Mouse (Mus musculus): Measurements from ENCODE around the gene Saal1. TPM values are rescaled to one million over a fixed set of nuclear protein-coding genes. Genes with fewer than 3 reads are reported as not detected.
A peak's percentile ranks its signal among the peaks of the same experiment; 100 is the strongest.
"Not testable (repeated sequence)": the region's sequence is repeated elsewhere in the genome, so short reads cannot be mapped to it uniquely, and the experiment has no call there.

The Saal1 gene
- polyA plus RNA-seq (2014; fragmentation: Nextera tagmentation; extraction: Ambion mirVana), result 24.4 and 25.2 TPM in 2 replicates

- H3K4me2 ChIP-seq (ENCODE audit: low read length), result peak within 1 kb of the TSS; percentile 49
- no peaks in the 10 kb centered on the region for H3K27me3 ChIP-seq (replicated peaks; ENCODE audit: control insufficient read depth, insufficient read depth, low read length)
- peaks cover 25% of the 10 kb centered on the region for H3K36me3 ChIP-seq (ENCODE audit: control insufficient read depth, insufficient read depth, low read length)
- peak; percentile 98 for ATAC-seq
- no peaks in the 10 kb centered on the region for H3K9me3 ChIP-seq (replicated peaks; ENCODE audit: control insufficient read depth, low read length)
- H3K27ac ChIP-seq (ENCODE audit: low read depth, low read length), result peak within 1 kb of the TSS; percentile 76
- peaks cover 5% of the 10 kb centered on the region; the same call in 1 of the 2 replicates for H3K4me1 ChIP-seq (ENCODE audit: control insufficient read depth, insufficient read depth, low read length)
- peak; percentile 93 for DNase-seq (ENCODE audit: low spot score)
- under 1% methylated on average over 37 of the region's 38 CpGs for WGBS
- peak within 1 kb of the TSS; percentile 95 for H3K9ac ChIP-seq (ENCODE audit: low read length)
- peak within 1 kb of the TSS; percentile 85 for H3K4me3 ChIP-seq (ENCODE audit: low read depth, low read length)
These were observed at the start of gene Saal1 for GRCm38 (mm10) chr7:46710390-46710844. Saal1 (minus strand) TSS chr7:46710680.

- H3K36me3 ChIP-seq (ENCODE audit: control insufficient read depth, insufficient read depth, low read length), result no peaks in the 10 kb centered on the region
- no peaks in the 10 kb centered on the region for H3K27me3 ChIP-seq (replicated peaks; ENCODE audit: control insufficient read depth, insufficient read depth, low read length)
- H3K4me1 ChIP-seq (ENCODE audit: control insufficient read depth, insufficient read depth, low read length), result no peaks in the 10 kb centered on the region
- no peak within 1 kb of the TSS for H3K4me2 ChIP-seq (ENCODE audit: low read length)
- WGBS, result 74% methylated on average over 3 of the region's 3 CpGs
- H3K4me3 ChIP-seq (ENCODE audit: low read depth, low read length), result no peak within 1 kb of the TSS
- H3K27ac ChIP-seq (ENCODE audit: low read depth, low read length), result no peak within 1 kb of the TSS
- H3K9me3 ChIP-seq (replicated peaks; ENCODE audit: control insufficient read depth, low read length), result no peaks in the 10 kb centered on the region
- H3K9ac ChIP-seq (ENCODE audit: low read length), result no peak within 1 kb of the TSS
- no peak for ATAC-seq
- DNase-seq (ENCODE audit: low spot score), result no peak
These were observed 41.0 kb upstream of the Saal1 start, which contains the start of gene Saa2 for GRCm38 (mm10) chr7:46751490-46751889. Saa2 (plus strand) TSS chr7:46751790.

GRCm38 (mm10) chr7:46748459-46748858 lies 38.0 kb upstream of the Saal1 start:
- Histone ChIP-seq H3K4me1 (ENCODE audit: control insufficient read depth, insufficient read depth, low read length) (no peaks in the 10 kb centered on the region), H3K27ac (ENCODE audit: low read depth, low read length) (no peak overlapping the region), H3K27me3 (replicated peaks; ENCODE audit: control insufficient read depth, insufficient read depth, low read length) (no peaks in the 10 kb centered on the region), H3K9me3 (replicated peaks; ENCODE audit: control insufficient read depth, low read length) (no peaks in the 10 kb centered on the region), H3K9ac (ENCODE audit: low read length) (no peak overlapping the region), H3K4me2 (ENCODE audit: low read length) (no peak overlapping the region), H3K36me3 (ENCODE audit: control insufficient read depth, insufficient read depth, low read length) (no peaks in the 10 kb centered on the region), H3K4me3 (ENCODE audit: low read depth, low read length) (no peak overlapping the region)
- ATAC-seq (no peak), DNase-seq (ENCODE audit: low spot score) (no peak)
- 35% methylated on average over 3 of the region's 3 CpGs for WGBS

DNA sequence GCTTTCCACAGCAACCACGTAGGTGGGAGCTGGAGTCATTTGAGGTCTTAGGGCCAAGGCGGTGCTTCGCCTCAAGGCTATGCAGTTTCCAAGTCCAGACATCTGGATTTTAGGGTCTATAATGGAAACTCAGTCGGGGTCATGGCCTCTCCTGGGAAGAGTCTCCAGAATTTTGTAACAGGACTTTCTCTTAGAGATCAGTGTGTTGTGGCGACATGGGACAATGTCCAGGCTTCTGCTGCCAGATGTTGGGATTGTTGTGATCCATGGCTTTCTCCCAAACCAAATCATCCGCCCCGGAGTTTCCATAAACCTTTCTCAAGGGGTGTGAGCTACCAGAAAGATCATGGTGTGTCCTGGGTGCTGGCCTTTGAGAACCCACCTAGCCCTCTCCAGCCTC lies 35.9 kb upstream of the Saal1 start:
- WGBS, result 95% methylated on average over 7 of the region's 7 CpGs
- Histone ChIP-seq H3K9ac (ENCODE audit: low read length) (no peak overlapping the region), H3K9me3 (replicated peaks; ENCODE audit: control insufficient read depth, low read length) (no peaks in the 10 kb centered on the region), H3K4me1 (ENCODE audit: control insufficient read depth, insufficient read depth, low read length) (no peaks in the 10 kb centered on the region), H3K4me3 (ENCODE audit: low read depth, low read length) (no peak overlapping the region), H3K27ac (ENCODE audit: low read depth, low read length) (no peak overlapping the region), H3K4me2 (ENCODE audit: low read length) (no peak overlapping the region), H3K36me3 (ENCODE audit: control insufficient read depth, insufficient read depth, low read length) (no peaks in the 10 kb centered on the region), H3K27me3 (replicated peaks; ENCODE audit: control insufficient read depth, insufficient read depth, low read length) (no peaks in the 10 kb centered on the region)
- ATAC-seq (no peak), DNase-seq (ENCODE audit: low spot score) (no peak)

GRCm38 (mm10) chr7:46745816-46746215 lies 35.3 kb upstream of the Saal1 start:
- H3K27me3 ChIP-seq (replicated peaks; ENCODE audit: control insufficient read depth, insufficient read depth, low read length), result no peaks in the 10 kb centered on the region
- no peak overlapping the region for H3K9ac ChIP-seq (ENCODE audit: low read length)
- no peaks in the 10 kb centered on the region for H3K9me3 ChIP-seq (replicated peaks; ENCODE audit: control insufficient read depth, low read length)
- no peak for DNase-seq (ENCODE audit: low spot score)
- WGBS, result 84% methylated on average over 3 of the region's 3 CpGs
- no peak overlapping the region for H3K4me3 ChIP-seq (ENCODE audit: low read depth, low read length)
- H3K4me1 ChIP-seq (ENCODE audit: control insufficient read depth, insufficient read depth, low read length), result no peaks in the 10 kb centered on the region
- ATAC-seq, result no peak
- no peaks in the 10 kb centered on the region for H3K36me3 ChIP-seq (ENCODE audit: control insufficient read depth, insufficient read depth, low read length)
- H3K27ac ChIP-seq (ENCODE audit: low read depth, low read length), result no peak overlapping the region
- no peak overlapping the region for H3K4me2 ChIP-seq (ENCODE audit: low read length)

DNA sequence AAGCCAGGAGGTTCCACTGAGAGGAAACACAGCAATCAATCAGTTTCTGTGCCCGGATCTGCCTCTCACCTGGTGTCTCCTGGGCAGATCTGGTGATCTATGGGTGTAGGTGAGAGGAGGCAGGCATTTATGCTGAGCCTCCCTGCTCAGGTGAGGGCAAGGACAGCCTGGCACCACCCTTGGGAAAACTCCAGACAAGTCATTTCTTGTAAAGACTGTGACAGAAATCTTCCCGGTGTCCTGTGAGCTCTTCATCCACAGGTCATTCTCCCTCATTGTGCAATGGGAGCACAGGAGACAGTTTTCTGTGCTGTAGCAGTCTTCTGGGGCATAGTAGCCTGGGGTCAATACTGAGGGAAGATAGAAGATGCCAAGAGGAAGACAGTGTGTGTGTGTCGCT lies 32.4 kb upstream of the Saal1 start, which contains the start of gene Saa1:
Gene Saa1 (minus strand): TSS at position 101 of the 400 bp plus-strand sequence.
- not testable (repeated sequence) for H3K9ac ChIP-seq (ENCODE audit: low read length); H3K27ac ChIP-seq (ENCODE audit: low read depth, low read length); H3K4me1 ChIP-seq (ENCODE audit: control insufficient read depth, insufficient read depth, low read length); H3K4me2 ChIP-seq (ENCODE audit: low read length); ATAC-seq; H3K9me3 ChIP-seq (replicated peaks; ENCODE audit: control insufficient read depth, low read length); H3K4me3 ChIP-seq (ENCODE audit: low read depth, low read length); H3K27me3 ChIP-seq (replicated peaks; ENCODE audit: control insufficient read depth, insufficient read depth, low read length); DNase-seq (ENCODE audit: low spot score); H3K36me3 ChIP-seq (ENCODE audit: control insufficient read depth, insufficient read depth, low read length)
- WGBS, result 86% methylated on average over 2 of the region's 3 CpGs

- not testable (repeated sequence) for H3K27ac ChIP-seq (ENCODE audit: low read depth, low read length); H3K27me3 ChIP-seq (replicated peaks; ENCODE audit: control insufficient read depth, insufficient read depth, low read length); DNase-seq (ENCODE audit: low spot score); H3K4me1 ChIP-seq (ENCODE audit: control insufficient read depth, insufficient read depth, low read length); H3K36me3 ChIP-seq (ENCODE audit: control insufficient read depth, insufficient read depth, low read length); H3K4me2 ChIP-seq (ENCODE audit: low read length); H3K9ac ChIP-seq (ENCODE audit: low read length); ATAC-seq; H3K4me3 ChIP-seq (ENCODE audit: low read depth, low read length); H3K9me3 ChIP-seq (replicated peaks; ENCODE audit: control insufficient read depth, low read length)
- WGBS, result 75% methylated on average over 5 of the region's 5 CpGs
These were observed 29.6 kb upstream of the Saal1 start for GRCm38 (mm10) chr7:46740041-46740440.

DNA sequence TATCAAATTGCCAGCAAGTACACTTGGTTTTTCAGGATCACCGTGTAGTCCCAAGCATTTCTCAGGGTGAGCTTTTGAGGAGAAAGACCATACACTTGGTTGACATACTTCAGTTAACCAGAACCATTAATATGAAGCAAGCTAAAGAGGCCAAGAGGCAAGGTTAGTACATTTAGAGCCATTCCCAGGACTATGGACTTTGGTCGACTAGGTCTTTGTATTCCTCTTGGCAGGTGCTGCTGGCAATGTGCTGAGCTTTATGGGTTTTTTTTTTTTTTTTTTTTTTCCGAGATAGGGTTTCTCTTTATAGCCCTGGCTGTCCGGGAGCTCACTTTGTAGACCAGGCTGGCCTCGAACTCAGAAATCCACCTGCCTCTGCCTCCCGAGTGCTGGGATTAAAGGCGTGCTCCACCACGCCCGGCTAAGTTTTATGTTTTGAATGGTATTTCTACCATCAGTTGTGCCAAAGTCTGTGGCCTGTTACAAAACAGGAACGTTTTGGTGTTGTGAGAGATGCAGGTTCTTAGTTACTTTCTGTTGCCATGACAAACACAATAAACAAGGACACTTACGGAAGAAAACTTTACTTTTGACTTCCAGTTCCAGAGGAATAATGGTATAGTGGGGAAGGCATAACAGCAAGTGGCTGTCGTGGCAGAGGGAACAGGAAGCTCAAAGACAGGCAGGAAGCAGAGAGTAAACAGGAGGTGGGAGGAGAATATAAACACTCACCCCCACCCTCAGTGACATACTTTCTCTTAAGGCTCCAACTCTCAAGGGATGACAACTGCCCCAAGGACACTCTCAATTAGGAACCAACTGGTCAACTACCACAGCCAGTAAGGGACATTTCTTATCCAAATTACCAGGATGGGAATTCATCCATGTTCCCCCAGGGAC lies 28.3 kb upstream of the Saal1 start:
- no peak overlapping the region for H3K4me3 ChIP-seq (ENCODE audit: low read depth, low read length)
- H3K27me3 ChIP-seq (replicated peaks; ENCODE audit: control insufficient read depth, insufficient read depth, low read length), result no peaks in the 10 kb centered on the region
- WGBS, result 84% methylated on average over 12 of the region's 12 CpGs
- H3K9me3 ChIP-seq (replicated peaks; ENCODE audit: control insufficient read depth, low read length), result no peaks in the 10 kb centered on the region
- DNase-seq (ENCODE audit: low spot score), result no peak
- H3K9ac ChIP-seq (ENCODE audit: low read length), result no peak overlapping the region
- H3K36me3 ChIP-seq (ENCODE audit: control insufficient read depth, insufficient read depth, low read length), result no peaks in the 10 kb centered on the region
- no peak for ATAC-seq
- H3K27ac ChIP-seq (ENCODE audit: low read depth, low read length), result no peak overlapping the region
- no peak overlapping the region for H3K4me2 ChIP-seq (ENCODE audit: low read length)
- no peaks in the 10 kb centered on the region for H3K4me1 ChIP-seq (ENCODE audit: control insufficient read depth, insufficient read depth, low read length)

DNA sequence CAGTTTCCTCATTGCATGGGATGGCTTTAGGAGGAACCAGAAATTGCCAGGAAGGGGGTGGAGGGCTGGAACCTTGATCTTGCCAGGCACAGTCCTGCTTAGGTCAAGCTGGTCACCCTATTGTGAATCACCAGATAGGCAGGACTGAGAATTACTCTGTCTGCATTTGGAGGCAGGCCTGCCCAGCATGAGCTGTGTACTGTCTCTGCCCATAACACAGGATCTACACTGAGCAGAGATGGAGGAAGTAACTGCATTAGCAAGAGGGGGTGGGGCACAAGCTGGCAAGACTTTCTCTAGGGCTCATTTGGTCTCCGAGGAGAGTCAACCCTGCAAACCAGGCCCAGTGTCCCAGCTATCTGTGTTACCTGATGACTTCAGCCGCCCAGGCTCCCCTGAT lies 24.5 kb upstream of the Saal1 start:
- no peak overlapping the region for H3K9ac ChIP-seq (ENCODE audit: low read length)
- ATAC-seq, result no peak
- WGBS, result 89% methylated on average over 2 of the region's 2 CpGs

More for the DNA sequence above, 24.5 kb upstream of the Saal1 start:
- no peaks in the 10 kb centered on the region for H3K27me3 ChIP-seq (replicated peaks; ENCODE audit: control insufficient read depth, insufficient read depth, low read length)
- no peaks in the 10 kb centered on the region for H3K36me3 ChIP-seq (ENCODE audit: control insufficient read depth, insufficient read depth, low read length)
- H3K9me3 ChIP-seq (replicated peaks; ENCODE audit: control insufficient read depth, low read length), result no peaks in the 10 kb centered on the region
- H3K4me2 ChIP-seq (ENCODE audit: low read length), result no peak overlapping the region
- no peaks in the 10 kb centered on the region for H3K4me1 ChIP-seq (ENCODE audit: control insufficient read depth, insufficient read depth, low read length)
- no peak for DNase-seq (ENCODE audit: low spot score)
- H3K4me3 ChIP-seq (ENCODE audit: low read depth, low read length), result no peak overlapping the region
- no peak overlapping the region for H3K27ac ChIP-seq (ENCODE audit: low read depth, low read length)

Data from forebrain, embryonic 14.5 days (tissue).